Mouse (Mus musculus) B cell, adult (primary cell): ENCODE measurements around the gene Dexi. TPM values are rescaled to one million over a fixed set of nuclear protein-coding genes. Genes with fewer than 3 reads are reported as not detected.

Source experiments
- total RNA-seq: library from RNA; stranded (reverse); gene quantifications from 4 replicates; pipeline ENCODE4 v1.2.4, GENCODE M21; 2023; ENCODE audit not compliant: inconsistent age

Gene Dexi
- total RNA-seq, result 17.1 to 19.1 TPM (median 17.8 TPM) in 4 replicates

GRCm38 (mm10) chr16:10542698-10543365 lies at the start of gene Dexi:
Dexi (minus strand) TSS chr16:10543054.

DNA sequence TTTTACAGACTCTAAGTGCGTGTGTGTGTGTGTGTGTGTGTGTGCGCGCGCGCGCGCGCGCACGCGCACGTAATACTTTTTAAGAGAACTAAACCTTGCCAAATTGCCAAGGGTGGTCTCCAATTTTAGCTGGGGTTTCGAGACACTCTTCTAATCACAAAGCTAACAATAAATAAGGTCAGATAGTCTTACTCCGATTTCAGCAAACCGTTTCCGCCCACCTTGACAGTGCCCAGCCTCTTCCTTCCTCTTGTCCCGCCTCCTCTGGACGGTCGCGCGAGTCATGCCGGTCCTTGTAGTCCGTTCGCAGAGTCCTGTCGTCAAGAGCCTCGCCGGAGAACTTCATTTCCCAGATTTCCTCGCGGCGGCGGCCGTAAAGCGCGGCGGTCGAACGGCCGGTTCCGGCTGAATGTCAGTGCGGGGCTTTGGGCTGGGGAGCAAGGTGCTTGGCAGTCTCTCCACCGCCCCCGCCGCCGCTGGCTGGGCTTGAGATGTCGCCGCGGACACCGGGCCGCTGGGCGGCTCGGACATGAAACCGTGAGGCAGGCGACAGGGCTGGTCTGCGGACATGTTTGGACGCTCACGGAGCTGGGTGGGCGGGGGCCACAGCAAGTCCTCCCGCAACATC lies 2.3 kb upstream of the Dexi start, which contains the start of gene Clec16a:
Gene Clec16a, plus strand, starts transcription at position 345 of the 628 bp plus-strand sequence.

DNA sequence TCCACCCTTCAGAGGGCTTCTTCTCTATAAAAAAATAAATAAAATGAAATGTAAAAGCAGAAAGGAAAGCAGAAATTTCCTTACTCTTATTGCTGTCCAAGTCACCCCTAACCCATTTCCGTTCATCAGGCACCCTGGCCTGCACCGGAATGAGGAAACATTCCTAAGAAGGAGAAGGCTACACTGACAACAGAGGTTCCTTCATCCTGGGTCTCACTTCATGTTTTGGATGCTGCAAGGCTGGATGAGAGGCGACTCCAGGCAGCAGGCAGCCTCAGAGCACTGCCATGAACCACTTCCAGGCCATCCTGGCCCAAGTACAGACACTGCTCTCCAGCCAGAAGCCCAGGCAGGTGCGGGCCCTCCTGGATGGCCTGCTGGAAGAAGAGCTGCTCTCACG lies 63.0 kb downstream of the Dexi start, which contains the start of gene Ciita:
Gene Ciita, plus strand, starts transcription at position 203 of the 400 bp plus-strand sequence.

Other genes starting within 250 kb of the Dexi start
- 0.13 TPM in 1 of 4 replicates, not detected in the others for gene Emp2, start 229.1 kb downstream of the Dexi start, total RNA-seq
- gene Tekt5, start 147.6 kb downstream of the Dexi start, total RNA-seq, result not detected in 4 replicates
- gene Nubp1, start 131.1 kb downstream of the Dexi start, total RNA-seq, result 56.1 to 61.3 TPM (median 60.7 TPM) in 4 replicates
- not detected in 4 replicates for gene Tvp23a, start 95.7 kb downstream of the Dexi start, total RNA-seq
- 244 to 287 TPM (median 262 TPM) in 4 replicates for gene Ciita, start 63.0 kb downstream of the Dexi start, total RNA-seq
- 33.4 to 40.2 TPM (median 39.2 TPM) in 4 replicates for gene Clec16a, start 2.3 kb upstream of the Dexi start, total RNA-seq
- 3.7 to 4.4 TPM (median 3.9 TPM) in 4 replicates for gene Socs1, start 242.5 kb upstream of the Dexi start, total RNA-seq
- not detected in 4 replicates for gene Tnp2, start 245.6 kb upstream of the Dexi start, total RNA-seq
- gene Prm3, start 247.9 kb upstream of the Dexi start, total RNA-seq, result not detected in 4 replicates